Mouse (Mus musculus): ENCODE measurements at regions not wholly inside any gene's neighbourhood (a gene's known extent, or its start where the extent isn't known, plus 50 kb on each side); places are given as distances from the start of the nearest gene placed in this dataset. TPM values are rescaled to one million over a fixed set of nuclear protein-coding genes. Genes with fewer than 3 reads are reported as not detected.

- no peak overlapping the region for H3K4me2 ChIP-seq
- no peaks in the 10 kb centered on the region for H3K4me1 ChIP-seq
- no peaks in the 10 kb centered on the region for H3K36me3 ChIP-seq
- no peak overlapping the region for H3K27ac ChIP-seq
- H3K9me3 ChIP-seq (replicated peaks): no peaks in the 10 kb centered on the region
- ATAC-seq (replicated peaks; ENCODE audit: low FRiP score): peak; percentile 74; the same call in 1 of the 2 replicates
- no peak overlapping the region for H3K9ac ChIP-seq
- no peaks in the 10 kb centered on the region for H3K27me3 ChIP-seq
- H3K4me3 ChIP-seq (replicated peaks): no peak overlapping the region
- 56% methylated on average over 6 of the region's 6 CpGs for WGBS
Observed at GRCm38 (mm10) chr7:61939971-61940705, 406.2 kb upstream of the Ndn start.

GRCm38 (mm10) chr7:61982203-61982932 is 364.0 kb upstream of the Ndn start:
- Histone ChIP-seq H3K27ac (no peak overlapping the region), H3K36me3 (no peaks in the 10 kb centered on the region), H3K27me3 (no peaks in the 10 kb centered on the region), H3K9me3 (replicated peaks) (no peaks in the 10 kb centered on the region), H3K4me3 (replicated peaks) (no peak overlapping the region), H3K4me1 (no peaks in the 10 kb centered on the region), H3K9ac (no peak overlapping the region), H3K4me2 (no peak overlapping the region)
- peak; percentile 77 for ATAC-seq (replicated peaks; ENCODE audit: low FRiP score)
- WGBS: 40% methylated on average over 2 of the region's 2 CpGs

- Histone ChIP-seq H3K27ac (no peak overlapping the region), H3K9me3 (replicated peaks) (no peaks in the 10 kb centered on the region), H3K4me2 (no peak overlapping the region), H3K4me1 (no peaks in the 10 kb centered on the region), H3K9ac (no peak overlapping the region), H3K4me3 (replicated peaks) (no peak overlapping the region), H3K27me3 (no peaks in the 10 kb centered on the region), H3K36me3 (no peaks in the 10 kb centered on the region)
- 86% methylated on average over 3 of the region's 3 CpGs for WGBS
- no peak for ATAC-seq (replicated peaks; ENCODE audit: low FRiP score)
Observed at GRCm38 (mm10) chr7:62026635-62027034, 319.7 kb upstream of the Ndn start.

GRCm38 (mm10) chr7:62045743-62046451 is 300.5 kb upstream of the Ndn start:
- Histone ChIP-seq H3K36me3 (no peaks in the 10 kb centered on the region), H3K4me3 (replicated peaks) (no peak overlapping the region), H3K9me3 (replicated peaks) (no peaks in the 10 kb centered on the region), H3K4me2 (no peak overlapping the region), H3K27me3 (no peaks in the 10 kb centered on the region), H3K9ac (no peak overlapping the region), H3K4me1 (no peaks in the 10 kb centered on the region), H3K27ac (no peak overlapping the region)
- 0 out of 2 replicates have a peak, but pooled peaks have one; percentile 40 for ATAC-seq (replicated peaks; ENCODE audit: low FRiP score)
- WGBS: 71% methylated on average over 3 of the region's 3 CpGs

- ATAC-seq (replicated peaks; ENCODE audit: low FRiP score): no peak
- WGBS: 79% methylated on average over 2 of the region's 2 CpGs
- H3K36me3 ChIP-seq: no peaks in the 10 kb centered on the region
- no peaks in the 10 kb centered on the region for H3K27me3 ChIP-seq
- no peak overlapping the region for H3K4me3 ChIP-seq (replicated peaks)
- no peaks in the 10 kb centered on the region for H3K4me1 ChIP-seq
- no peak overlapping the region for H3K9ac ChIP-seq
- H3K9me3 ChIP-seq (replicated peaks): no peaks in the 10 kb centered on the region
- no peak overlapping the region for H3K27ac ChIP-seq
- no peak overlapping the region for H3K4me2 ChIP-seq
Observed at GRCm38 (mm10) chr7:62046452-62046809, 299.9 kb upstream of the Ndn start.

GRCm38 (mm10) chr7:62078607-62079006 is 267.8 kb upstream of the Ndn start:
- Histone ChIP-seq H3K4me1 (no peaks in the 10 kb centered on the region), H3K27me3 (no peaks in the 10 kb centered on the region), H3K9ac (no peak overlapping the region), H3K4me3 (replicated peaks) (no peak overlapping the region), H3K27ac (no peak overlapping the region), H3K36me3 (no peaks in the 10 kb centered on the region), H3K9me3 (replicated peaks) (no peaks in the 10 kb centered on the region), H3K4me2 (no peak overlapping the region)
- WGBS: 61% methylated on average over 1 of the region's 1 CpGs
- peak; percentile 58; the same call in 1 of the 2 replicates for ATAC-seq (replicated peaks; ENCODE audit: low FRiP score)

- no peaks in the 10 kb centered on the region for H3K9me3 ChIP-seq (replicated peaks)
- no peak overlapping the region for H3K4me2 ChIP-seq
- H3K36me3 ChIP-seq: no peaks in the 10 kb centered on the region
- no peak overlapping the region for H3K4me3 ChIP-seq (replicated peaks)
- H3K27ac ChIP-seq: no peak overlapping the region
- H3K4me1 ChIP-seq: no peaks in the 10 kb centered on the region
- no peak overlapping the region for H3K9ac ChIP-seq
- no peaks in the 10 kb centered on the region for H3K27me3 ChIP-seq
- ATAC-seq (replicated peaks; ENCODE audit: low FRiP score): 0 out of 2 replicates have a peak, but pooled peaks have one; percentile 58
Observed at GRCm38 (mm10) chr7:62085120-62085849, 261.1 kb upstream of the Ndn start.

Small RNAs in the stretch of these regions (microRNA-seq; reads per million reads assigned to microRNA genes)
- gene Gm24923 (not detected), gene Mir344-2 (not detected), gene Mir344f (not detected), gene Mir344g (0.59 reads per million), gene Mir344i (not detected)

Measured in kidney, embryonic 15.5 days (tissue).